Comparison of ENCODE assay signal across 30 mouse cellular contexts in genomic region chr4:88533499-88533898, GRCm38 (mm10). TPM values are rescaled to one million over a fixed set of nuclear protein-coding genes. Genes with fewer than 3 reads are reported as not detected.
DNase-seq lines count a peak whose midpoint lies in the region; ATAC-seq and TF ChIP-seq lines count a peak whose summit lies in the region.
"Had no signal": no experiment of that assay in that cellular context is flagged by ENCODE, and none has a peak within 500 bp of the region (broad histone marks: within the 10 kb centered on the region; RNA-seq: fewer than 3 reads in every experiment).

No protein-coding gene starts in this region.

- no peak for TF ChIP-seq EP300 in liver, postnatal 0 days (IDR thresholded peaks at IDR 0.05; ENCODE audit: low read depth)

- H3K9me3 ChIP-seq in kidney, embryonic 14.5 days (ENCODE audit: control insufficient read depth, low read length) = no peaks in the 10 kb centered on the region
- H3K9me3 ChIP-seq in liver, postnatal 0 days (ENCODE audit: low read length) = no peaks in the 10 kb centered on the region
- no peaks in the 10 kb centered on the region for H3K9me3 ChIP-seq in liver, embryonic 11.5 days (ENCODE audit: control insufficient read depth, low read length)
- H3K9me3 ChIP-seq: embryonic facial prominence, embryonic 12.5 days; embryonic facial prominence, embryonic 15.5 days; heart, embryonic 12.5 days; heart, embryonic 15.5 days; hindbrain, embryonic 12.5 days had no signal

- no peak for ATAC-seq in kidney, embryonic 14.5 days (ENCODE audit: low FRiP score, low TSS enrichment)
- peak; percentile 51 for ATAC-seq in liver, postnatal 0 days
- no peak for ATAC-seq in liver, embryonic 11.5 days (replicated peaks; ENCODE audit: low FRiP score)
- no peak for ATAC-seq in inflammation-experienced regulatory T-cells, adult 6 months
- ATAC-seq: CD4-positive, CD25-positive, alpha-beta regulatory T cell, adult 4 months; forebrain, embryonic 14.5 days; forebrain, postnatal 0 days had no signal

- WGBS in kidney, embryonic 14.5 days = 90% methylated on average over 2 of the region's 2 CpGs
- 76% methylated on average over 2 of the region's 2 CpGs for WGBS in liver, postnatal 0 days (ENCODE audit: insufficient replicate concordance)
- 86% methylated on average over 2 of the region's 2 CpGs for WGBS in liver, embryonic 11.5 days

- TF ChIP-seq CTCF in liver, postnatal 0 days (IDR thresholded peaks at IDR 0.05; ENCODE audit: low read depth) = no peak

- H3K9ac ChIP-seq in kidney, embryonic 14.5 days (ENCODE audit: low read depth, low read length) = no peak overlapping the region
- H3K9ac ChIP-seq in liver, postnatal 0 days (replicated peaks) = no peak overlapping the region
- no peak overlapping the region for H3K9ac ChIP-seq in liver, embryonic 11.5 days (ENCODE audit: low read depth, low read length)
- H3K9ac ChIP-seq: embryonic facial prominence, embryonic 12.5 days; embryonic facial prominence, embryonic 15.5 days; forebrain, postnatal 0 days; heart, embryonic 12.5 days; heart, embryonic 15.5 days; hindbrain, embryonic 12.5 days had no signal

- H3K27ac ChIP-seq in kidney, embryonic 14.5 days (ENCODE audit: low read depth, low read length) = no peak overlapping the region
- peak overlapping the region; percentile 11 for H3K27ac ChIP-seq in liver, postnatal 0 days (ENCODE audit: low read depth)
- no peak overlapping the region for H3K27ac ChIP-seq in liver, embryonic 11.5 days (ENCODE audit: low read depth, low read length)
- H3K27ac ChIP-seq: embryonic facial prominence, embryonic 12.5 days; embryonic facial prominence, embryonic 15.5 days; gastrocnemius, adult 2 months; heart, embryonic 15.5 days; hindbrain, embryonic 12.5 days had no signal

- no peak overlapping the region for H3K4me2 ChIP-seq in kidney, embryonic 14.5 days (replicated peaks; ENCODE audit: low read depth, low read length)
- no peak overlapping the region for H3K4me2 ChIP-seq in liver, postnatal 0 days (ENCODE audit: low read depth, low read length)
- H3K4me2 ChIP-seq in liver, embryonic 11.5 days = no peak overlapping the region
- H3K4me2 ChIP-seq: embryonic facial prominence, embryonic 12.5 days; embryonic facial prominence, embryonic 15.5 days; heart, embryonic 12.5 days; heart, embryonic 15.5 days; hindbrain, embryonic 12.5 days had no signal

- no peaks in the 10 kb centered on the region for H3K4me1 ChIP-seq in kidney, embryonic 14.5 days (ENCODE audit: control insufficient read depth, insufficient read depth, low read length)
- peaks cover 8% of the 10 kb centered on the region for H3K4me1 ChIP-seq in liver, postnatal 0 days (ENCODE audit: insufficient read depth)
- H3K4me1 ChIP-seq in liver, embryonic 11.5 days (replicated peaks; ENCODE audit: control insufficient read depth, insufficient read depth, low read length) = 0 out of 2 replicates have a peak, but pooled peaks cover 3% of the 10 kb centered on the region
- H3K4me1 ChIP-seq: embryonic facial prominence, embryonic 12.5 days; heart, embryonic 12.5 days; hindbrain, embryonic 12.5 days had no signal

- H3K36me3 ChIP-seq in kidney, embryonic 14.5 days (ENCODE audit: control insufficient read depth, insufficient read depth, low read length) = no peaks in the 10 kb centered on the region
- H3K36me3 ChIP-seq in liver, postnatal 0 days (replicated peaks; ENCODE audit: insufficient read depth, low read length) = no peaks in the 10 kb centered on the region
- no peaks in the 10 kb centered on the region for H3K36me3 ChIP-seq in liver, embryonic 11.5 days (ENCODE audit: control insufficient read depth, insufficient read depth, low read length)
- H3K36me3 ChIP-seq: embryonic facial prominence, embryonic 12.5 days; embryonic facial prominence, embryonic 15.5 days; heart, embryonic 12.5 days; heart, embryonic 15.5 days; hindbrain, embryonic 12.5 days had no signal

- no peaks in the 10 kb centered on the region for H3K27me3 ChIP-seq in kidney, embryonic 14.5 days (ENCODE audit: control insufficient read depth, insufficient read depth, low read length)
- no peaks in the 10 kb centered on the region for H3K27me3 ChIP-seq in liver, postnatal 0 days (ENCODE audit: insufficient read depth, low read length)
- H3K27me3 ChIP-seq in liver, embryonic 11.5 days (replicated peaks; ENCODE audit: control insufficient read depth, insufficient read depth, low read length) = no peaks in the 10 kb centered on the region
- H3K27me3 ChIP-seq: embryonic facial prominence, embryonic 12.5 days; embryonic facial prominence, embryonic 15.5 days; heart, embryonic 12.5 days; heart, embryonic 15.5 days; hindbrain, embryonic 12.5 days had no signal

- peak; percentile 43 for DNase-seq in kidney, adult 18-20 months
- peak; percentile 85 for DNase-seq in kidney, adult 9 months
- no peak for DNase-seq in kidney, postnatal 14 days
- DNase-seq in liver, postnatal 0 days = peak; percentile 55
- no peak for DNase-seq in liver, embryonic 11.5 days (ENCODE audit: low spot score)
- peak; percentile 39 for DNase-seq in yolk sac, embryonic 10.5 days (ENCODE audit: low spot score)
- DNase-seq: adrenal gland, adult 2 months; adrenal gland, postnatal 14 days; cerebellum, adult 11 months; cerebellum, adult 2 months; cerebellum, adult 9-11 months; cerebellum, postnatal 25 days; forebrain, postnatal 0 days; gastrocnemius, adult 2 months; gastrocnemius, postnatal 14 days; heart, adult 18-20 months; heart, postnatal 10 days; heart, postnatal 4 days had no signal

- H3K4me3 ChIP-seq in kidney, embryonic 14.5 days (ENCODE audit: low read length) = no peak overlapping the region
- H3K4me3 ChIP-seq in liver, postnatal 0 days (ENCODE audit: low read depth, low read length) = no peak overlapping the region
- no peak overlapping the region for H3K4me3 ChIP-seq in liver, embryonic 11.5 days (ENCODE audit: low read depth, low read length)
- H3K4me3 ChIP-seq: embryonic facial prominence, embryonic 12.5 days; embryonic facial prominence, embryonic 15.5 days; gastrocnemius, adult 2 months; heart, embryonic 12.5 days; heart, embryonic 15.5 days; hindbrain, embryonic 12.5 days had no signal

RNA-seq across cellular contexts. Expression of gene Ifnb1, which starts 10.9 kb away (rescaled TPM):
- not detected in 2 replicates for polyA plus RNA-seq in kidney, embryonic 14.5 days (2014; fragmentation: Nextera tagmentation; extraction: Ambion mirVana)
- polyA plus RNA-seq in liver, postnatal 0 days (2015; fragmentation: Nextera tagmentation; extraction: Ambion mirVana) = not detected in 2 replicates
- not detected in 2 replicates for polyA plus RNA-seq in liver, embryonic 11.5 days (2014; fragmentation: Nextera tagmentation; extraction: Ambion mirVana)
- polyA plus RNA-seq in inflammation-experienced regulatory T-cells, adult 6 months (2017; shearing (Covaris generic)) = not detected
- polyA plus RNA-seq: adrenal gland, adult 2 months; C2C12; CD4-positive, CD25-positive, alpha-beta regulatory T cell, adult 4 months; cerebellum, adult 2 months; embryonic facial prominence, embryonic 12.5 days; embryonic facial prominence, embryonic 15.5 days; forebrain, embryonic 11.5 days; forebrain, embryonic 14.5 days; forebrain, postnatal 0 days; frontal cortex, adult 2 months; heart, embryonic 12.5 days; heart, embryonic 15.5 days; hindbrain, embryonic 12.5 days had no signal

RNA-seq across cellular contexts. Expression of gene Ifna15, which starts 24.5 kb away (rescaled TPM):
- polyA plus RNA-seq in kidney, embryonic 14.5 days (2014; fragmentation: Nextera tagmentation; extraction: Ambion mirVana) = not detected in 2 replicates
- polyA plus RNA-seq in liver, postnatal 0 days (2015; fragmentation: Nextera tagmentation; extraction: Ambion mirVana) = not detected in 2 replicates
- not detected in 2 replicates for polyA plus RNA-seq in liver, embryonic 11.5 days (2014; fragmentation: Nextera tagmentation; extraction: Ambion mirVana)
- not detected for polyA plus RNA-seq in inflammation-experienced regulatory T-cells, adult 6 months (2017; shearing (Covaris generic))
- polyA plus RNA-seq: adrenal gland, adult 2 months; C2C12; CD4-positive, CD25-positive, alpha-beta regulatory T cell, adult 4 months; cerebellum, adult 2 months; embryonic facial prominence, embryonic 12.5 days; embryonic facial prominence, embryonic 15.5 days; forebrain, embryonic 11.5 days; forebrain, embryonic 14.5 days; forebrain, postnatal 0 days; frontal cortex, adult 2 months; heart, embryonic 12.5 days; heart, embryonic 15.5 days; hindbrain, embryonic 12.5 days had no signal

RNA-seq across cellular contexts. Expression of gene Ifna14, which starts 38.1 kb away (rescaled TPM):
- not detected in 2 replicates for polyA plus RNA-seq in kidney, embryonic 14.5 days (2014; fragmentation: Nextera tagmentation; extraction: Ambion mirVana)
- not detected in 2 replicates for polyA plus RNA-seq in liver, postnatal 0 days (2015; fragmentation: Nextera tagmentation; extraction: Ambion mirVana)
- not detected in 2 replicates for polyA plus RNA-seq in liver, embryonic 11.5 days (2014; fragmentation: Nextera tagmentation; extraction: Ambion mirVana)
- not detected for polyA plus RNA-seq in inflammation-experienced regulatory T-cells, adult 6 months (2017; shearing (Covaris generic))
- polyA plus RNA-seq: adrenal gland, adult 2 months; C2C12; CD4-positive, CD25-positive, alpha-beta regulatory T cell, adult 4 months; cerebellum, adult 2 months; embryonic facial prominence, embryonic 12.5 days; embryonic facial prominence, embryonic 15.5 days; forebrain, embryonic 11.5 days; forebrain, embryonic 14.5 days; forebrain, postnatal 0 days; frontal cortex, adult 2 months; heart, embryonic 12.5 days; heart, embryonic 15.5 days; hindbrain, embryonic 12.5 days had no signal

RNA-seq across cellular contexts. Expression of gene Ifna9, which starts 58.7 kb away (rescaled TPM):
- not detected in 2 replicates for polyA plus RNA-seq in kidney, embryonic 14.5 days (2014; fragmentation: Nextera tagmentation; extraction: Ambion mirVana)
- not detected in 2 replicates for polyA plus RNA-seq in liver, postnatal 0 days (2015; fragmentation: Nextera tagmentation; extraction: Ambion mirVana)
- polyA plus RNA-seq in liver, embryonic 11.5 days (2014; fragmentation: Nextera tagmentation; extraction: Ambion mirVana) = not detected in 2 replicates
- polyA plus RNA-seq in inflammation-experienced regulatory T-cells, adult 6 months (2017; shearing (Covaris generic)) = not detected
- polyA plus RNA-seq: adrenal gland, adult 2 months; C2C12; CD4-positive, CD25-positive, alpha-beta regulatory T cell, adult 4 months; cerebellum, adult 2 months; embryonic facial prominence, embryonic 12.5 days; embryonic facial prominence, embryonic 15.5 days; forebrain, embryonic 11.5 days; forebrain, embryonic 14.5 days; forebrain, postnatal 0 days; frontal cortex, adult 2 months; heart, embryonic 12.5 days; heart, embryonic 15.5 days; hindbrain, embryonic 12.5 days had no signal

Comparison
In these comparisons a context has a peak if more than half of its experiments do, and no peak if none do; other contexts are left out.
1. DNase-seq: peak in kidney, adult 18-20 months (single experiment), kidney, adult 9 months (single experiment), liver, postnatal 0 days (single experiment) and yolk sac, embryonic 10.5 days (single experiment); none in kidney, postnatal 14 days (single experiment) and liver, embryonic 11.5 days (single experiment).